Mouse (Mus musculus) MN1 (cell line): ENCODE data around the gene Gmpr.
A peak's percentile ranks its signal among the peaks of the same experiment; 100 is the strongest.

Source experiments
- DNase-seq: peaks from one replicate; pipeline ENCODE4 v3.0.0-alpha.2; 2016; ENCODE audit warnings: low spot score

Gmpr gene

GRCm38 (mm10) chr13:45502791-45503190 lies 4.5 kb upstream of the Gmpr start:
- no peak for DNase-seq

GRCm38 (mm10) chr13:45505546-45505945 lies 1.7 kb upstream of the Gmpr start:
- no peak for DNase-seq

- peak; percentile 67 for DNase-seq
These were observed 1.3 kb downstream of the Gmpr start for GRCm38 (mm10) chr13:45508495-45508894.

- DNase-seq = peak; percentile 13
These were observed 2.1 kb downstream of the Gmpr start for GRCm38 (mm10) chr13:45509366-45509765.

- no peak for DNase-seq
These were observed 4.6 kb downstream of the Gmpr start for GRCm38 (mm10) chr13:45511706-45512435.

- no peak for DNase-seq
These were observed 5.3 kb downstream of the Gmpr start for GRCm38 (mm10) chr13:45512531-45512930.

- no peak for DNase-seq
These were observed 6.1 kb downstream of the Gmpr start for GRCm38 (mm10) chr13:45513009-45513984.

- no peak for DNase-seq
These were observed 6.9 kb downstream of the Gmpr start for GRCm38 (mm10) chr13:45514115-45514514.

- peak; percentile 52 for DNase-seq
These were observed 7.7 kb downstream of the Gmpr start for GRCm38 (mm10) chr13:45514832-45515422.

GRCm38 (mm10) chr13:45516501-45517393 lies 9.5 kb downstream of the Gmpr start:
- DNase-seq = peak; percentile 24

GRCm38 (mm10) chr13:45524305-45524704 lies 17.1 kb downstream of the Gmpr start:
- DNase-seq = no peak

GRCm38 (mm10) chr13:45524791-45525435 lies 17.7 kb downstream of the Gmpr start:
- DNase-seq = no peak

GRCm38 (mm10) chr13:45526230-45526629 lies 19.0 kb downstream of the Gmpr start:
- DNase-seq = no peak

GRCm38 (mm10) chr13:45527232-45527964 lies 20.2 kb downstream of the Gmpr start:
- no peak for DNase-seq

GRCm38 (mm10) chr13:45528787-45529186 lies 21.5 kb downstream of the Gmpr start:
- no peak for DNase-seq

- DNase-seq = peak; percentile 10
These were observed 23.5 kb downstream of the Gmpr start for GRCm38 (mm10) chr13:45530754-45531153.

GRCm38 (mm10) chr13:45535731-45536453 lies 28.6 kb downstream of the Gmpr start:
- DNase-seq = no peak

GRCm38 (mm10) chr13:45537110-45537509 lies 29.9 kb downstream of the Gmpr start:
- DNase-seq = no peak

- DNase-seq = no peak
These were observed 30.8 kb downstream of the Gmpr start for GRCm38 (mm10) chr13:45538091-45538490.
